Mouse (Mus musculus) monocyte, adult 2 months (primary cell): ENCODE data around the gene Ifi209.
A peak's percentile ranks its signal among the peaks of the same experiment; 100 is the strongest.
"Not testable (repeated sequence)": the region's sequence is repeated elsewhere in the genome, so short reads cannot be mapped to it uniquely, and the experiment has no call there.

Experiments
- DNase-seq, 2 experiments: peaks; one replicate each; pipeline ENCODE4 v3.0.0; 2022; ENCODE audit warnings: low spot score in 2 of 2, low read depth in 1 of 2

Ifi209 gene

DNA sequence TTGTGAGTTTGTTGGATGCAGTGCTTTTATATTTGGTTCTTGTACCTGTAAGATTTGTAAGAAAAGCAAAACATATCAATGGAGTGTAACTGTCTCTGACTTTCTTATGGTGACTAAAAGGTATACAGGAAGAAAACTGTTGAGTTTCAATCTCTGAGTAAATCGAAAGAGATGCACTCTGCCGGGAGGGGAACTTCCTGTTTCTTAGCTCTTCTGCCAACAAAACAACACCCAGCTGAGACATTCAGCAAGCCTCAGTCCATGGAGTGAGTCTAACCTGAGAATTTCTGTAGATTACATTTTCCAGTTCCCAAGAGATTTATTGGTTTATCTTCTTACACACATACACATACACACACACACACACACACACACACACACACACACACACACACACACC lies at the start of gene Ifi209:
Ifi209 (plus strand) TSS at position 296 of the 400 bp plus-strand sequence.
- DNase-seq = peak; percentile 12 to 27

DNA sequence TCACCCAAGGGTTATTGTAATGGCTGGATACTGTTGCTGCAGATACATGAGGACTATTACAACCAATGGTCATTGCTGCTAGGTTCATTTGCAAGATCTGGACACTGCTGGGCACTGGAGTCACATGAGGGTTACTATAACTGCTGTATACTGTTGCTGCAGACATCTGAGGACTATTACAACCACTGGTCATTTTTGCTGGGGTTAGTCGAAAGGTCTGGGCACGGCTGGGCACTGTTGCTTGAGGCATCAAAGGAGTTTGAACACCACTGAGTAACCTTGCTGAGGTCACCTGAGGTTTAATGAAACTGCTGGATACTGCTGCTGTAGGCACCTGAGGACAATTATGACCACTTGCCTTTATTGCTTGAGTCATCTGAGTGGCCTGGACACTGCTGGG lies 41.0 kb upstream of the Ifi209 start:
- not testable (repeated sequence) for DNase-seq

GRCm38 (mm10) chr1:173598838-173599494 lies 31.8 kb upstream of the Ifi209 start, which contains the start of gene Ifi213:
Gene Ifi213, minus strand, starts transcription at chr1:173599274.
- not testable (repeated sequence) for DNase-seq

DNA sequence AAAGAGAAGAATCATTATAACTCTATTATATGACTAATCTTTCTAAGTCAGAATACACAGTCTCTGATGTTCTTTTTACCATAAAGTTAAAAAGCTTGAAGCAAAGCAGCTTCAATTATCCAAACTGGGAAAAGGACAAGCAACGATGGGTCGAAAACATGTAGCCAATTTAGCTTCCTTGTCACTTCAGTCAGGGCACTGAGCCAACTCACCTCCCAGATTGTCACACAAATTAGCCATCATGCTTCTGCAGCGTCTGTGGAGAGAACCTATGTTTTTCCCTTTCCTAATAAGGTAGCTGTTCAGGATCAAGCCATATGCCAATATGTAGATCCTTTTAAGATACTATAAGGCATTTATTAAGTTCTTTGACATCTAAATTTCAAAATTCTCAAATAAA lies 20.4 kb upstream of the Ifi209 start:
- not testable (repeated sequence) for DNase-seq

DNA sequence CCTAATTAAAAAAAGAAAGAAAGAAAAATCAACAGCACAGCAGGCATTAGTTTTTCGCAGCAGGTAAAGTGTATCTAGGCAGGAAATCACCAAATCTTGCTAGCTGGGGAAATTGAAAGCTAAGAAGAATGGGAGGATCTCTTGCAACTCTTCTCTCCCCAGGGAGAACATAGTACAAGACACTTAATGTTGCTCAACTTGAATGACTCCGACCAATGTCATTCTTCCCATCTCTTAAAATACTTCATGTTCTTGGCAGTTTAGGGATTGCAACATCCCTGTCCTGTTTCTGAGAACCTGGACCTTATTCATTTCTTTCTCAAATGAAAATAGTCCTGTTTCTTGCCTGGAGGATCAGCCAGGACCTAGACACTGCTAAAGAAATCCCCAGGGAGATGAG lies 8.5 kb upstream of the Ifi209 start:
- DNase-seq = not testable (repeated sequence)

GRCm38 (mm10) chr1:173624052-173624451 lies 6.7 kb upstream of the Ifi209 start:
- DNase-seq = no peak

- DNase-seq = no peak
Observed at GRCm38 (mm10) chr1:173626686-173627085, 4.0 kb upstream of the Ifi209 start.

DNA sequence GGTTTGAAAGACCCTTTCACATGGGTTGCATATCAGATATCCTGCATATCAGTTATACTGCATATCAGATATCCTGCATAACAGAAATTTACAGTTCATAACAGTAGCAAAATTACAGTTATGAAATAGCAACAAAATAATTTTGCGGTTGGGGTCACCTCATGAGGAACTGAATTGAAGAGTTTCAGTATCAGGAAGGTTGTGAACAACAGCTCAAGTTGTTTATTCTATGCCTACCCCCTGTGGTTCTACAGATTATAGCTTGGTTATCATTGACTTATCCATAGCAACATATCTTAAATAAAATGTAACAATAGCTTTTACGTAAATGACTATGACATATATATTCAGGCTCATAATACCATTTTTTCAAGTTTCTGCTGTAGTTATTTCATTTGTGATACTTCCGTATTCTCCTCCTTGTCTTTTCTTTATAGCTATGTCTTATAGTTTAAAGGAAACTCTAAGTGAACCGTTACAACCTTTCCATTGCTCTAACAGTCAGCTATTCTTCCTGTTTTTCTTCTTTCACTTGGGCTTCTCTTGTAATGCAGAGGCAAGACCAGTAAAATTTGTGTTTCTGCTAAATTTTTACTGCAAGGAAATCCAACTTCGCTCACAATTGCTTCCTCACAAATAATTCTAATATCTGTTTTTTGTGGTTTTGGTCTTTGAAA lies 3.4 kb downstream of the Ifi209 start:
- no peak for DNase-seq

- DNase-seq = no peak
Observed at GRCm38 (mm10) chr1:173645393-173645792, 14.7 kb downstream of the Ifi209 start.

- DNase-seq = no peak
Observed at GRCm38 (mm10) chr1:173657973-173658372, 27.3 kb downstream of the Ifi209 start.

DNA sequence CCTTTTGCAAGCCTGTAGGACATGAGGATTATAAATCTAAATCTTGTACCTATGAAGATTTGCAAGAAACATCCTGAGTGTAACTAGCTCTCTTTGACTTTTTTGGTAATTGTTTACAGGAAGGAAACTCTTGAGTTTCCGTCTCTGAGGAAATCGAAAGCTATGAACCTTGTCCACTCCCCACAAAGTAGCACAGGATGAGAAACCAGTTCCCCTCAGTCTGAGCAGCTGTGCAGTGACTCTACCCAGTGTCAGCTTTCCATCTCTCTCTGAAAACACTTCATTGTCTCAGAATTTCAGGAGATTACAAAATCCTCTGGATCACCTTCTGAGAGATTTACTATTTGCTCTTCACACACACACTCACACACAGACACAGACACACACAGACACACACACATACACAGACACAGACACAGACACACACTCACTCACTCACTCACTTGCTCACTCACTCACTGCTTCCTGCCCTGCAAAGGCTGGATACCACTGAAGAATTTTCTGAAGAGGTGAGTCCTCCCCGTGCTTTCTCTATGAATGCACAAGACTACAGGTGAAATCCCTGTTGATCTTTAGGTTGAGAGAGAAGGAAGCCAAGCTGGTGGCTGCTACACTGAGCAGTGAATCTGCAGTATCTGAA lies 42.9 kb downstream of the Ifi209 start, which contains the start of gene Ifi208:
Ifi208 (plus strand) TSS at position 218 of the 640 bp plus-strand sequence.
- not testable (repeated sequence) for DNase-seq

- not testable (repeated sequence) for DNase-seq
Observed at GRCm38 (mm10) chr1:173678605-173679004, 47.9 kb downstream of the Ifi209 start.

- DNase-seq = no peak
Observed at GRCm38 (mm10) chr1:173694270-173694669, 63.6 kb downstream of the Ifi209 start.
